Mouse (Mus musculus) megakaryocyte progenitor cell, adult 5-6 weeks (primary cell): ENCODE measurements around the gene Prune2. TPM values are rescaled to one million over a fixed set of nuclear protein-coding genes. Genes with fewer than 3 reads are reported as not detected.
"Not testable (repeated sequence)": the region's sequence is repeated elsewhere in the genome, so short reads cannot be mapped to it uniquely, and the experiment has no call there.

Source experiments
- ATAC-seq: replicated peaks from 2 replicates; pipeline ENCODE4 v1.8.0; 2016; ENCODE audit warnings: mild to moderate bottlenecking, moderate TSS enrichment, inconsistent platforms; ENCODE audit not compliant: poor library complexity
- total RNA-seq, 2 experiments: library from RNA; stranded (forward) in 1 of 2; stranded (reverse) in 1 of 2; fragments of 157-497, 149-512 nt in 1 of 2; fragments of 200-1000 nt in 1 of 2; gene quantifications; 2 replicates each; pipeline versions ENCODE4 v1.2.3 to v1.2.4; 2015 to 2017

Gene Prune2
- total RNA-seq, 2 experiments from 2014 or later = 0.12 to 1.8 TPM

DNA sequence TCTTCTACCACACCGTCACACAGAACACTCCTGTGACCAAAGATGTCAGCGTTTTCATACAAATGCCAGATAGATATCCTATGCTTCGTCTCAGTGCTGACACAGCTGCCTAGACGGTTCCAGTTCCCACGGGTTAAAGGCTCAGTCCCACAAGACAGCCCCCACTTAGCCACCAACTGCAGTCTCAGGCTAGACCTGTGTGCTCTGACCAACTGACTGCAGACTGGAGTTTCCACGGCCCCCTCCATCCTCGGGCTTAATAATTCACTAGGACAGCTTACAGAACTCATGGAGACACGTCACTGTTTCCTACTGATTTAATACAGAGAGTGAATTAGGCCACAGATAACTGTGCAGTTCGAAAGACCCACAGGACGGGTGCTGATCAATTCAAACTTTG lies 213.8 kb downstream of the Prune2 start:
- no peak for ATAC-seq

DNA sequence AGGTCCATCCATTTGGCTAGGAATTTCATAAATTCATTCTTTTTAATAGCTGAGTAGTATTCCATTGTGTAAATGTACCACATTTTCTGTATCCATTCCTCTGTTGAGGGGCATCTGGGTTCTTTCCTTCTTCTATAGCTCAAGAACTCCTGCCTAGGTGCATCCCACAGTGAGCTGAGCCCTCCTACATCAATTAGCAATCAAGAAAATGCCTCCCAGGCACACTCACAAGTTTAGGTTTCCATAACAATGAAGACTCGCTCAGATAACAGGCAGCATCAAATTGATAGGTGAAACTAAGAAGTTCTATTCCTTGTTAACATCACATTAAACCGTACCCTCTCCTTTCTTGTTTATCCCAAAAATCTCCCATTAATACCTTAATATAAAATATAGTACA lies 218.6 kb downstream of the Prune2 start:
- ATAC-seq = not testable (repeated sequence)

DNA sequence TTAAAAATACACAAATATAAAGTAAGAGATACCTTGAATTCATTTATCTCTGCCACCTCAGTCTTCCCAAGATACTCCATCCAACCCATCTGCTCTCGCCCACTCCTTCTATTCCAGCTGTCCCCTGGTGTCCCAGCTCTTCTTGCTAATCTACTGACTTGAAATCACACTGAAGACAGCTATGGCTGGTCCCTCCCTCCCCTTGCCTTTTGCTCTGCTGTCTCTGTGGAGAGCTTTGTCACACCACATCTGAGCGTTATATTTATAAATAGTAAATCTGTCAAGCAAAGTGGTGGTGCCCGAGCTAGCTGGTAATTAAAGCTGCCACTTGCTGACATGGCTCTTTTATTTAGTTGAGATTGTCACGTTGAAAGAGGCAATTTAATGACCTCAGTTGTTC lies 224.6 kb downstream of the Prune2 start:
- ATAC-seq = no peak

DNA sequence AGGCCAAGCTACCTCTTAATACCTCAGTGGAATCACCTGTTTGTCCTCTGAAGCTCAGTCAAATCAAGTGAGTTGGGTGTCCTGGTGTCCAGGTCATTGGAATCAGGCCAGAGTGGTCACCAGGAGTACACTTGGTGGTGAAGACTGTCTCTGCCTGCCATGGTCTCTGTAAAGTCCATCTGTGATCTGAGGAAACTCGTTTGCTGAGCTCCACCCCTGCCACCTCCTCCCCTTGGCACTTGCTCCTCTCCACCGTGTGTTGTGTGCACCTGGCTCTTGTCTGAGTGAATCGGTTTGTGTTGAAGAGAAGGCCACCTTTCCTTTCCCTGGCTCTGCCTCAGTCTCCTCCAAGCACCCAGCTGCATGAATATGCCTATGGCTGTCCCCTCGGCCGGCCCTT lies 238.8 kb downstream of the Prune2 start:
- ATAC-seq = no peak

DNA sequence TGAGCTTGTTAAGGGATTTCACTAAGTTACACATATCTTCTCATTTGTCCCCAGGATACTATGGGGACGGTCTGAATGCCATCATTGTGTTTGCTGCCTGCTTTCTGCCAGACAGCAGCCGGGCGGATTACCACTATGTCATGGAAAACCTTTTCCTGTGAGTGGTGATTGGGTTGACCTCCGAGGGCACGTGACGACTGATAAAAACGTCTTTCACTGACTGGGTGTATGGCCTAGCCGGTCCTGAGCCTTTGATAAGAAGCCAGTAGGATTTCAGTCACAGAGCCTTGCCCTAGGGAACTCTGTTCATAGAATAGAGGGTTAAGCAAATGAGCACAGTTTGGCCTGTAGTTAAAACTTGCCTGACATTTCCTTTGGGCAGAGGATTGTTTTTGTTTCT lies 243.1 kb downstream of the Prune2 start:
- no peak for ATAC-seq

DNA sequence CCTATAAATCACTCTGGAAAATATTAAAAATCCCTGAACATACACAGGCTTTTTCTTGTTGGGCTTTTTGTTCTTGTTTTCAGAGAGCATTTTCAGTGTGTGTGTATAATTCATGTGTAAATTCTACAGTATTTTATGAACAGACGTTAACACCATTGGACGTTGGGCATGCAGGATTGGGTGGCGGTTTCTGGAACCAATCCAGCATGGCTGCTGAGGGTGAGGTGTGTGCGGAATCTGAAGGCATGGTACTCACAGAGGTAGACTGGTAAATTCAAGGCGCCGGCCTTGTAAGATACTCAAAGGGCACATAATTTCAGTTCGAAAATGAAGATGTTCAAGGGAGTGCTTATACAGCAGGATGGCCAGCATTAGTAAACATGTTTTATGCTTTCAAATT lies 251.2 kb downstream of the Prune2 start:
- no peak for ATAC-seq

DNA sequence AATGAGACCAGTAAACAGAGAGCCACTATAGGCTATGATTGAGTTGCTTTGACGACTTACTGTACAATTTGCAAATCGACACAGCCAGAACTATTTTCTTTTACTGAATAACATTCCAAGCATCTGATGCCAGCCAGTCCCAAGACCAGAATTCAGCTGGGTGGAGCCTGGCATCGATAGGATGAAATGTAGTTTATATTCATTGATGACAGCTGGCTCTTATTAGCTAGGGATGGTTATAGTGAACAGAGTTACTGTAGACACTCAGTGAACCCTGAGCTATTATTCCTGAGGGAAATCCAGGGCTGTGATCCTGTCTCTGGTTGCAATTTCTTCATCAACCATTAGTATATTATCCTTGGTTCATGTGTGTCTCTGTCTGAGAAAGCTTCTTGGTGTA lies 254.6 kb downstream of the Prune2 start:
- no peak for ATAC-seq

DNA sequence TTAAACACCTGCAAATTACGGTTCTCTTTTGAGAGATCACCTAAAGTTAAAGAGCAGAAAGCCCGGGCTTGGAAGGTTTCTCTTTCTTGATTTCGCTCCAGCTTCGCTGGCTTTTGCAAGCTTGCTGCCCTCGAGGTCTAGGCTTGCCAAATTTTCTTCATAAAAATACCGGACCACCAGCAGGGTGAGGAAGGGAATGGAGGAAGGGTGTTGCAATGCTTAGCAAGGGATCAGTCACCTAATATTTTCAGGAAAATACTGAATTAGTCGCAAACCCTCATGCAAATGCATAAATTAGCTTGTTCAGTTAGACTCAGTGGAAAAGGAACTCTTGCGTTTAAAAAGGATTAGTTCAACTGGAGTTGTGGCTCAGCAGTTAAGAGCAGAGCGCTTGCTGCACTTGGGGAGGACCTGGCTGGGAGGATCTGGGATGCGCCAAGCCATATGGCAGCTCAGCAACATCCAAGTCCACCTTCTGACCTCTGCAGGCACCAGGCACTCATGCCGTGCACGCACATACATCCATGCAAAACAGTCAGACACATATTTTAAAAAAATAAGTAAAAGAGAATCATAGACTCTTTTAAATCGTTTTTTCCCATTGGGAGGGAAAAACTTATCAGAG lies 259.1 kb downstream of the Prune2 start:
- ATAC-seq = no peak

DNA sequence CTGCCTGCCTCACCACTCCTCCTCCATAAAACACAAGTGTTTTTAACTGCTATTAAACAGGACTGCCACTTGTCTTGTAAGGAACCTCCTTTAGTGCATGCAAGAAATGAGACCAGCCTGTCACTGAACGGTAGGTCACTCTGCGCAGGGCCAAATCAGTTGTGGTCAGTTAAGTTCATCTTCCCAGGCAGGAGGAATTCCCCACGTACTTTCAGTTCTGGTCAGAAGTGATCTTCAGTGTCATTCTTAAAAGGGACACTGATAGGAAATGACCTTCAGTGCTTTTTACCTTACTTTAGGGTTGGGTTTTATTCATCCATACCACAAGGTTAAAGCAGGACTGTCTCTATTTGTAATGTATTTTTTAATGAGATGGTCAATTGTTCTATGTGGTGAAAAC lies 262.3 kb downstream of the Prune2 start:
- ATAC-seq = no peak

DNA sequence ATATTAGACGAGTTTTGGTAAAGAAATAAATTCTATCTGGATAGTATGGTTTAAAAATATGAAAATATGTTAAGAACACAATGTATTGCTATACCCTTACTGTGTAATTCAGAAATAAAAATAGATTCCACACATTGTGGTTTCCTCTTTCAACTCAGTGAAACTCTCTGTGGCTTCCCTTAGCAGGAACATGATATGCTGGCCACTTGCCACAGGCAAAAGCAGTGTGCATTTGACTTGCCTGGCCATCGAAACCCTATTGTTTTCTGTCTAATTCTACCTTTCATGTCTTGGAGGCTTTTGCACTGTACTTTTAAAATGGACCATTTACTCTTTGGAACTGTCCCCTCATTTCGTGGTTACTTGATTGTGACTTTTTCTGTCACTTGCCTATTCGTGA lies 267.9 kb downstream of the Prune2 start:
- ATAC-seq = peak; percentile 91

DNA sequence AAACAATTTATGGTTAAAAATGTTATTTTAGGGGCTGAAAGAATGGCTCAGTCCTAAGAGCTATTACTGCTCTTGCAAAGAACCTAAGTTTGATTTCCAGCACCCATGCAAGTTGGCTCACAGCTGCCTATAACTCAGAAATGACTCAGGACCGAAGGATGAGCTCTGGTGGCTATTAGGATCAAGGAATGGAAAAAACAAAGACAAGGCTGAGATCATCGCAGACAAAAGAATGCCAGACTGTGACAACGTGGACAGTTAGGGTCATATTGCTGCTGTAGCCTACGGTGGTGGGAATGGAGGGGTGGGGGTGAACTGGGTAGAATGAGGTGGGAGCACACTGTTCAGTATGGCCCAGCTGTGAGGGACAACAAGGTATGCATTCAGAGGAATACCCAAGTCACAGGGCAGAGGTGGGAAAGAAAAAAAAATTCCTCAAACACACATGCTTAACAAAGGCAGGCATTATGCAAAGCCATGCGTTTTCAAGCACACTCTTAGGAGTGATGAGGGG lies 269.7 kb downstream of the Prune2 start:
- no peak for ATAC-seq

DNA sequence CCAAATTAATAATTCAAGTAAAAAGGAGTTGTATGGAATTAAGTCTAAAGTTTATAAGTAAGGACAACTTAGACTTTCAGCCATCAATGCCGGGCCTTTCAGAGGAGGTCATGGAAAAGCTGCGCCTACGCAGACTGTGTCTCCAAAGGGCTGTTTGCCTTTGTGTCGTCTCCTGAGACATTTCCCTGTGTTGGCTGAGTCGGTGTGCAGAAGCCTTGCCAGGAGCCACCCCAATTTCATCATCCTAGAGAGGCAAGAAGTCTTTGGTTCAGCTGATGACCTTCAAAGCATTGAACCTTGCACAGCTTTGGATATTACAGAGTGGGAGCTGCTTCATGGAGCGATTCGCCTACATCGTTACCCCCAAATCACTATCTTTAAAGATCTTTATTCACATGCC lies 270.2 kb downstream of the Prune2 start:
- ATAC-seq = no peak

DNA sequence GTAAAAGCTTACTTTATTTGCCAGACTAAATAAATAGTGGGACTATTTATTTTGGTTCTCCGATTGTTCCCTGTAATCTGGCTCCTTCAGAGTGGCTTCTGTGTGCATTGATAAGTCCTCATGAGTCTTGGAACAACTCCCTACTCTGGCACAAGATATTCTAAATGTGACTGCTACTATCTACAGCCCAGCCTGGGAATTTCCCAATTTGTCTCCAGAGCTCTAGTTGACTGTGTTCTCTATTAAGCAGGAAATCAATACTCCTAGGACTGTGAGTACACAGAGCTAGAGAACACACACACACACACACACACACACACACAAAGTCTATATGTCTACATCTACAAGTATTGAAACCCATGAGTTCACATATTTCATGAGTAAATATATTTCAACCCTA lies 274.1 kb downstream of the Prune2 start:
- ATAC-seq = no peak

DNA sequence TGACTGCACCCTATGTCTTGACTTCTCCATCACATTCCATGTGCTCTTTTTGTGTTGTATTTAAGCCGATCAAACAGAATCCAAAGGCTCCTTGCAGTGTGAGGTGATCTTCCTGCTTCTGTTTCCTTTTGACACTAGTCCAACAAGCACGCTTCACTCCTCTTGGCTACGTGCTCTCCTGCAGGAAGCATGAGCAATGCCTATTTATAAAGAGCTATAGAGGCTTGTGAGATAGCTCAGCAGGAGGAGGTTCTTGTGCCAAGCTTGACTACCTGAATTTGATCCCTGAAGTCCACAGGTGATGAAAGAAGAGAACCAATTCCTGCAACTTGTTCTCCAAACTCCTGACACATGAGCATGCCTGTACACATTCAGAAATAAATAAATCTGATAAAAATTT lies 282.6 kb downstream of the Prune2 start:
- no peak for ATAC-seq

DNA sequence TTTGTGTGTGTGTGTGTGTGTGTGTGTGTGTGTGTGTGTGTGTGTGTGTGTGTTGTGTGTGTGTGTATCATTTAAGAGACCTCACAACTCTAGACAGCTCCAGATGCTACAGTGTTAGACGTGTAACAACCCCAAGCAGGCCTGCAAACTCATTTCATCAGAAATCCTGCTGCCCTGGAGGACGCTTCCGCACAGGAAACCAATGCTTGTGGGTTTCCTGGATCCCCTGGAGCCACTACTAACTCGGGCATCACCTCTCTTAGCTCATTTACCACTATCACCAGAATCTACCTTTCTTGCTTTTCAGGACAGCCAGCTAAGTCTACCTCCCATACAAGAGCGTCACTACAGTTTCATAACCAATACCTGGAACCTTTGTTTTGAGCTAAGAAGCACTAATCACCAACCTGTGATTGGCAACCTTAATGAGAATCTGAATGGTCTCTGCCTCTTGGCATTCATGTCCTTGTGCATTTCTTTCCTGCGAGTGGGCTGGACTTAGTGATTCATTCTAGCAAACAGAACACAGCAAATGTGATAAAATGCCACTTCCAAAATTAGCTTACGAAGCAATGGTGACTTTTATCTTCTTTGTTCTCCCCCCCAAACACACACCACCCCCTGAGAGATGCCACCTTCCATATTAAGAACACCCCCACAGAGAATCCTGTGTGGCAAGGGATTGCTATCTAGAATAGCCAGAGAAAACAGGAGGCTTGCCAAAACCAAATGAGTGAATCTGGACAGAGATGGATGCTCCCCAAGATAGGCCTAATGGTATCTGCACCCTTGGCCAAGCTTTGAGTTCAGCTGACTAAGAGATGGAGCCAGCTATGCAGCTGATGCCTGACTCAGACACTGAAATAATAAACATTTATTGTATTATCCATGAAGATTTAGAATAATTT lies 284.5 kb downstream of the Prune2 start:
- peak; percentile 42; the same call in 1 of the 2 replicates for ATAC-seq

DNA sequence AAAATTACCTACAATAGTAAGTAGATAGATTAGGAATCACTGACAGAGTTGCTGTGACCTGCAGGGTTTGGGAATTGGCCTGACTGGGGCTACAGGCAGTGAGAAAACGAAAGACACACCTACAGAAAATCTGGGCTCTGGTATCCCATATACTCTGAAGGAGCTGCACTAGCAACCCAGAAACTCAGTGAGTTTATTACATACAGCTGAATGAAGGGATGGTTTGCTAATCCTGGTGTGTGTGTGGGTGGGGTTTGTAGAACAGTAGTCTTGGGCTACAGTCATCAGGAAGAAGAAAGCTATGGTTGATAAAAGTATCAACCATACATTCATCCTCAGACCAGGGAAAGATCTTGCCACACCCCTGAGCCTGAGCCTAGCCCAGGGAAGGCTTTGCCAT lies 285.3 kb downstream of the Prune2 start:
- ATAC-seq = no peak

DNA sequence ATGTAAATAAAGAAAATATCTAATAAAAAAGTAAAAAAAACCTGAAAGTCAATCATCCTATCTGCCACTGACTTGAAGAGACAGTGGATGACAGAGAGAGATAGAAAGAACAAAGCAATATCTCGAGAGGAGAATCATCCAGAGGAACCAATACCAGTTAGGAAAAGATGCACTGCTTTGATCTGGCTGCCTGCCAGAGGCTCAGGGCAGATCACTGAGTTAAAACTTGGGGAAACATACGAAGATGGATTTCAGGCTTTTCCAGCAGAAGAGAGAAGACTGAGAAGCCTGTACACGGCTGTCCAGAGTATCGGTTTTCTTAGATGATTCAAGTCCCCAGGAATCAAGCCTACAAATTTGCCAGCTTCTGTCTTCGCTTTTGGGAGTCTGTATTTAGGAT lies 287.0 kb downstream of the Prune2 start:
- ATAC-seq = no peak

DNA sequence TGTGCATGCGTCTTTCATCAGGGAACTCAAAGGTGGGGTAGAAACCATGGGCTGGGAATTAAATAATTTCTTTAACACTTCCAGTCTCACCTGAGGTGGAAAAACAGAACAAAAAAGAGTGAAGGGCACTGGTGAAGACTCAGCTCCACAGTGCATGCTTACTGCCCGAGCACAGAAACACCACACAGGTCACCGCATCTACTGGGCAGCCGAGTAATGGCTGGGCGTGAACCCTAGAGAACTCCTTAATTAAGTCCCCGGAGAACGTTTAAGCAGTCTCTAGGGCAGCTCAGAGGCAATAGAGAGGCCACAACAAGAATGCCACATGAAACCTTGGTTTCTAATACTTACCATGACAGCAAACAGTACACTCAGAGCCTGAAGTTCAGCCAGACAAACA lies 288.6 kb downstream of the Prune2 start:
- ATAC-seq = no peak

DNA sequence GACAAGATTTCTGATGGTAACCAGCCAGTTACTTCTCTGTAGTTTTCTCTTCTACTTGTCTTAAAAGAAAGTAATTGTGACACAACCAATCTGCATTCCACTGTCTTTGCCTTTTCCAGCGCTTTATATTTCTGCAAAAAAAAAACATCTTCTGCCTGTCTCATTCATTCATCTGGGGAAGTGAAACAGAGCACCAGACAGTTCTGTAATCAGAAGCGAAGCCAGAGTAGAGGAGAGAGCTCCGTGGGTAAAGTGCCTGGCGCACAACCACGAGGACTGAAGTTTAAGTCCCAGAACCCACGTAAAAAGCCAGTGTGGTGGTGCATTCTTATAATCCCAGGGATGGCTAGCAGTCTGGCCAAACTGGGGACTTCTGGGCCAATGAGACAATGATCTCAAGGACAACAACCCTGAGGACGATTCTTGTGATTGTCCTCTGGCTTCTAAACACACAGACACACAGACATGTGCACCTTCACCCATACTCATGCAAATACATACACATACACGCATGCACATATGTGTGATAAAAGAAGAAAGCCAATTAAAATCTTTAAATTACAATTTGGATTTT lies 291.5 kb downstream of the Prune2 start:
- peak; percentile 66 for ATAC-seq

DNA sequence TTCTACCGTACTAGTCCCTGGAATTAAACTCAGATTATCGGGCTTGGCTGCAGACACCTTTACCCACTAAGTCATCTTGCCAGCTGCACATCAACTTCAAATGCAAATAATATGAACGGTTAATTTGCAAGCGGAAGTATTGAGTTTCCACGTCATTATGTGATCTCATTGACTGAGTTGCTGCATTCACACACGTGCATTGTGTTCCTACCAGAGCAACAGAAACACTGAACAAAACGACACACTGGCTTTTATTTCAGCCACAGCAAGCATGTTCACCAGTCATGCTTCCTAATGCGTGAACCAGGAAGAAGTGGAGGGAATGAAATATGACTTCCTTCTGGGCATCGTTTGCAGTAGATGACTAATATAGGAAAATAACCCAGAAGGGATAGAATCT lies 293.8 kb downstream of the Prune2 start:
- no peak for ATAC-seq

DNA sequence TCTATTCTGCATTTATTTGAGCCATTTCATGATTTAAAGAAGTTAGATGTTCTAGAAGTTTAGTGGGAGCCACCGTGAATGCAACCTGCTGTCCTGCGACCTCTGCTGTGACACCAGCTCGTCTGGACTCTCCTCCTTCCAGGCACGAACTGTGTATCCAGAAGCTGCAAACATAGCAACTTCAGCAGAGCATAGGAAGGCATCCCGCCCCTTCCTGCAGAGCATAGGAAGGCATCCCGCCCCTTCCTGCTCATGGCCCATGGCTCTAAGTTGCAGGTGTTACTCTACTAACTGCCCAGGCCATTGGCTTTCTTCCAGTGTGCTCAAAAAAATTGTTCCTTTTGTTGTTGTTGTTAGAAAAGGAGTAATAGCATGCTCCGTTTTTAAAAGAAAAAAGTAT lies 294.9 kb downstream of the Prune2 start:
- ATAC-seq = no peak

DNA sequence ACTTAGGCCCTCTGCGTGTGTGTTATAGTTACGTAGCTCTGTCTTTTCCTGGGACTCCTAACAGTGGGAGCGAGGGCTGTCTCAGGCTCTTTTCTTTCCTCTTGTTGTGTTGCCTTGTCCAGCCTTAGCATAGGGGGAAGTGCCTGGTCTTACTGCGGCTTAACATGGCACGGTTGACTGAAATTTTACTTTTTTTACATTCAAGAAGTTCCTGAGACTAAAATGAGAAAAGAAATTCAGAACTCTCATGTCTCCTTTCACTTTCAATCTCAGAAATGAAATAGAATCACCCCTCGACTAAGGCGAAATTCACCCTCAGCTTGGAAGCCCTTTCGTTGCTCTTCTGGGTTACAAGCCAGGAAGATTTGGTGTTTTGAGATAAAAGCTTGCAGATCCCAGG lies 295.5 kb downstream of the Prune2 start:
- no peak for ATAC-seq
